Mouse (Mus musculus) bone marrow, adult 2 months (tissue): ENCODE results near the gene Pip4k2a. TPM values are rescaled to one million over a fixed set of nuclear protein-coding genes. Genes with fewer than 3 reads are reported as not detected.

Source experiments
- H3K27ac ChIP-seq: fragments of 200-500 bp; 2 replicates; pipeline ENCODE4 v1.5.1; 2012; ENCODE audit warnings: low read depth, mild to moderate bottlenecking, control low read depth, inconsistent platforms, low read length; ENCODE audit not compliant: control insufficient read depth, poor library complexity, insufficient read depth
- H3K4me1 ChIP-seq: fragments of 200-500 bp; 2 replicates; pipeline ENCODE4 v1.6.1; 2011; ENCODE audit warnings: low read length; ENCODE audit not compliant: control insufficient read depth, insufficient read depth
- H3K4me3 ChIP-seq: fragments of 200-500 bp; replicated peaks from 2 replicates; pipeline ENCODE3; 2011; ENCODE audit warnings: mild to moderate bottlenecking, low read depth, low read length, control low read depth; ENCODE audit not compliant: control insufficient read depth
- CTCF ChIP-seq: fragments of 200-500 bp; IDR thresholded peaks from 2 replicates; pipeline ENCODE4 v1.5.1; 2011; ENCODE audit warnings: low read length, control low read depth; ENCODE audit not compliant: control insufficient read depth, insufficient read depth
- POLR2A ChIP-seq: fragments of 200-500 bp; IDR thresholded peaks from 2 replicates; pipeline ENCODE4 v1.6.1; 2011; ENCODE audit warnings: low read depth, mild to moderate bottlenecking, control low read depth, low read length, borderline replicate concordance; ENCODE audit not compliant: control insufficient read depth
- WGBS: fragments of 180-500 bp; shearing (Covaris S2); methylation state at CpG from one replicate; pipeline ENCODE4 v1.1.7; 2018; 5-methylcytosine and 5-hydroxymethylcytosine counted together
- polyA plus RNA-seq: library from polyadenylated mRNA; stranded (reverse); fragments of >200 nt; gene quantifications from 2 replicates; pipeline ENCODE4 v1.2.4, GENCODE M21; 2011; ENCODE audit warnings: low replicate concordance; ENCODE audit not compliant: missing spikeins, insufficient read depth, insufficient read length

Pip4k2a gene
- polyA plus RNA-seq, 1 experiment = 46.7 TPM

DNA sequence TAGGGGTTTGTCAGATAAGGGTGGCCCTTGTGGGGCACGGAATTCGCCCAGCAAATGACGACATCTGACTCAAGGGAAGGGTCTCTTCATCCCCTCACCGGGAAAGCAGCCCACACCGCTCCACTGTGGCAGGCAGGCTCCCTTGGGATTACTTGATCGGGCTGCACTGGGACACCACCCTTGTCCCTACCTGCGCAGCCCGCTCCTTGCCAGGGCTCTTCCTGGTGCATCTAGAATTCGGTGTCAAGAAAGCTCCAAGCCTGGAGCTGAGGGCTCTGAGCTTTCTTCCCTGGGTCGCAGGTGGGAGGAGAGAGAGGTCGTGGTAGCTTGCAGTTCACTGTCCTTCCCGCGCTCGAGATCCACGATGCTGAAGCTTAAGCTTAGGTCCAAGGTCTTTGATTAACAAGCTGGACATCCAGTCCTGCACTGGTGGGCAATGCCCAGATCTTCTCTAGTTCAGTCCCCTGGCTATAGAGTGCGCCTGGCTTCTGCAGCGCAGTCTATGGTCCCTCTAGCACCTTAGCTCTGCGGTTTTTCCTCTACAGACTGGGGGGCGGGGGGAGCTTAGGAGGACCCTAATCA lies 196.6 kb downstream of the Pip4k2a start:
- Histone ChIP-seq H3K27ac (no peak overlapping the region), H3K4me3 (no peak overlapping the region), H3K4me1 (no peaks in the 10 kb centered on the region; the same call in 1 of the 2 replicates)
- no peak for TF ChIP-seq POLR2A
- no peak for TF ChIP-seq CTCF
- 28% methylated on average over 19 of the region's 19 CpGs for WGBS

DNA sequence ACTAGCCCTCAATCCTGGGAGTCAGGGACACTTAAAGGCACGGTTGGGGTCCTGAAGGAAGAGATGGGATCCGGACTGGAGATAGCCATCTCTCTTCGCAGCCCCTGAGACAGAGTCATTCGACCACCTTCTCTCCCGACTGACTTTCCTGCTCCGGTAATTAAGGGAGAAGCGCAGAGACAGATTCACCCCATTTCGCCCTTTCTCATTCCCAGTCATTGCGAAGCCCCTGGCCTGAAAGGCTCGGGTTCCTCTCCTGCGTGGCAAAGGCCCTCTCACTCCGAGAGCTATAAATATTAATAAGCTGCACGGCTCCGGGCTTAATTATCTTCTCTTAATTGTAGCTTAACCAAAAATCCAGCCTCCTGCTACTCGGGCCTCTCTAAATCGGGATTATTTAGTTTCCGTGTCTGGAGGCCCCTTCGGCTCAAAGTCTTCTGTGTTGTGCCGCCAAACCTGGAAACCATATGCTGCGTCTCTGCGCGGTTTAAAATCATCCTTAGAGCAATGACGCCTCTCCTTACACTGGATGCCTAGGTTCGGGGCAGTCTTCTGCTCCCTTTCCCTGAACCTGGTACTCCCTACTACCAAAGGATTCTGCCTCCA lies 197.2 kb downstream of the Pip4k2a start:
- WGBS = 3% methylated on average over 24 of the region's 24 CpGs
- Histone ChIP-seq H3K4me3 (no peak overlapping the region), H3K4me1 (no peaks in the 10 kb centered on the region; the same call in 1 of the 2 replicates), H3K27ac (no peak overlapping the region)
- TF ChIP-seq POLR2A (no peak), CTCF (no peak)

DNA sequence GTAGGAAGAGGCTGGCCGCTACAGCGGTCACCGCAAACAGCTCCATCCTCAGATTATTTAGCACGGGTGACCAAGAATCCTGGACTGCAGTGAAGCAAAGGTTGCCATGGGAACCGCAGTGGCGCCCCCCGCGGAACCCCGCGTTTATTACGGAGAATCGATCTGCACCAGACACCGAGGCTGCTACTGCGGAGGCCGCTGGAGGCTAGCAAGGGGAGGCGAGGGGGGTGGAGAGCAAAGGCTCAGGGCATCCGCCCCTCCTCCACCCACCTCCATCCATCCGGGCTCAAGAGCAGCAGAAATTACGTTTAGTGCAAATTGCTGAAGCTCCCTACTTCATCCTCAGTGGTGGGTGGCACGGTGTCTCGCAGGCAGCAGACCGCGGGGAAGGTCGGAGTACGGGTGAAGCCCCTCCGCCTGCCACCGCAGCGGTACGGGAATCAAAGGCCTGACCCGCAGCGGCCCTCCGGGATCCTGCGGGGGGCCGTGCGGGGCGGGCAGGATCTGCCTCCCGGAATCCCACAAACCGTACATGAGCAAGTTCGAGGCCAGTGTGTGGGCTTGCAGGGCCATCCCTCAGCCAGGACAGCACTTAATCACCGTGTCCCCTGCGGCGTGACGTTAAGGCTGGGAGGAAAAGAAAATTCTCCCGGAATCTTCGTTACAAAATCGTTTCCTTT lies 197.8 kb downstream of the Pip4k2a start:
- Histone ChIP-seq H3K27ac (no peak overlapping the region), H3K4me1 (no peaks in the 10 kb centered on the region; the same call in 1 of the 2 replicates), H3K4me3 (no peak overlapping the region)
- WGBS = 2% methylated on average over 46 of the region's 46 CpGs
- TF ChIP-seq POLR2A (no peak), CTCF (no peak)

DNA sequence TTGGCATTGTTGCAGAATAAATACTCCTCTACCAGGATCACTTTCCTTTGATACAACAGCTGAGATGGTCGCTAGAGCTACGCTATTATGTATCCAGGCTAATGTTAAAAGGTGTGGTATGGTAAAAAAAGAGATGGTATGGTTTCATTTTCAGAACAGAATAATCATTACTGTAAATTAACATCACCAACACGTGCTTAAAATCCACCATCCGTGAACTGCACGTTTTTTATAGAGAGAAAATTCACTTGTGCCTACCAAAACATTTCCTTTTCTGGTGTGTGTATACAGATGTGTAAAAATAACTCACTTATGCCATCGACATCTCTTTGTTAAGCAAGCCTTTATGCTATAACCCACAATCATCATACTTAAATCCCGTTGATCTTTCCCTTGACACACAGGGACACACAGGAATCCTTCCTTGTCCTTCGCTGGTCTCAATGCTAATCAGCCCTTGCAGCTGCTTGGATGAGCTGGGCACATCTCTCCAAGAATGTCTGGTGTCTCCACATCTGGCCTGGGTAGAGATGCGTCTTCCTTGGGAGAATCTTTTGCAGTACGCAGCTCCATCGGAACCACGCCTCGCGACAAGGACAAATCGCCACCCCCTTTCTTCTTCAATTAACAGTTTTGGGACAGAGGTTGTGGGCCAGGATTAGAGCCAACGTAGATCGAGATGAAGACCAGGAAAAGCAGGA lies 198.5 kb downstream of the Pip4k2a start:
- Histone ChIP-seq H3K4me1 (no peaks in the 10 kb centered on the region; the same call in 1 of the 2 replicates), H3K27ac (no peak overlapping the region), H3K4me3 (no peak overlapping the region)
- 11% methylated on average over 17 of the region's 17 CpGs for WGBS
- TF ChIP-seq POLR2A (no peak), CTCF (no peak)

DNA sequence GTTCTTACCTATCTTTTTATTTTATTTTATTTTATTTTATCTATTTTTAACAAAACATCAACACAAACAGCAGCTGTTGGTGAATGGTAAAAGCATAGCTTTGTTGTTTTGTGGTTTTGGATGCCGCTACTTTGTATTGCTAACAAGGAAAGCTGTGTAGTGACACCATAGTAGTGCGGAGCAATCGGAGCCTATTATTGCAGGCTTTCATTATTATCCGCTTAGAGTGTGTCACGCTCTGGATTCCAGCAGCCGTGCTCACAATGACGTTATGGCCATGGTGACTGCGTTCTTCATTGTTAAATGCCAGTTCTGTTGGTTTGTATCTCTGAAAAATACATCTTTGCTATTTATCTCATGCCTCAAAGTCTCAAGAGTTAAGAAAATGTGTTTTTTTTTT lies 200.2 kb downstream of the Pip4k2a start:
- no peak overlapping the region for H3K4me3 ChIP-seq
- 87% methylated on average over 8 of the region's 8 CpGs for WGBS
- TF ChIP-seq CTCF = no peak
- TF ChIP-seq POLR2A = no peak
- no peaks in the 10 kb centered on the region; the same call in 1 of the 2 replicates for H3K4me1 ChIP-seq
- H3K27ac ChIP-seq = no peak overlapping the region

DNA sequence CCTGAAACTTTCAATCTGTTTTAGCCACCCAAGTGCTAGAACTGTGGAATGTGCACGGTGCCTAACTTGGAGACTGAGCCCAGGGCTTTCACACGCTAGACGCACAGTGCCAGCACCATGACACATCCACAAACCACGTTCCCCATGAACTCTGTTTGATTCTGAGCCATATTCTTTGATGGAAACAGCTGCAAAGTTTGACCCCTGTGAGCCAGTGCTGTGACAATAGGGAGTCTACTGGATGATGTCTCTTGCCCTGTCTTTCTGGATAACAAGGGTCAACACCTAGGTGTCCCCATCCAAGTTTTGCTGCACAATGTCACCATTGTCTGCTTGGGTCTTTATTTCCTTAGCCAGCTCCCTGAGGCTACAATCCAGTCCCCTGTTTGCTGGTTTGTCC lies 203.7 kb downstream of the Pip4k2a start:
- WGBS = 81% methylated on average over 4 of the region's 4 CpGs
- no peak for TF ChIP-seq CTCF
- TF ChIP-seq POLR2A = no peak
- Histone ChIP-seq H3K27ac (no peak overlapping the region), H3K4me3 (no peak overlapping the region), H3K4me1 (no peaks in the 10 kb centered on the region)

Other genes with a start within 250 kb of the Pip4k2a start
- 2.4 TPM in 1 of 2 replicates, not detected in the other for gene 4930426L09Rik, start 217 bp upstream of the Pip4k2a start, polyA plus RNA-seq
- 0.70 and 0.72 TPM in 2 replicates for gene Armc3, start 201.2 kb upstream of the Pip4k2a start, polyA plus RNA-seq